Mouse (Mus musculus) left cerebral cortex, adult 2 months (tissue): Measurements from ENCODE around the gene 2610001J05Rik. TPM values are rescaled to one million over a fixed set of nuclear protein-coding genes. Genes with fewer than 3 reads are reported as not detected.
A peak's percentile ranks its signal among the peaks of the same experiment; 100 is the strongest.

Source experiments
- DNase-seq, 2 experiments: peaks; one replicate each; pipeline ENCODE4 v3.0.0; 2021 to 2022; ENCODE audit warnings: low spot score in 2 of 2, mixed read lengths in 1 of 2; ENCODE audit errors: extremely low spot score in 1 of 2
- H3K27ac ChIP-seq: fragments of 200-600 bp; 2 replicates; pipeline ENCODE4 v1.8.1; 2022
- H3K4me3 ChIP-seq: fragments of 200-600 bp; 2 replicates; pipeline ENCODE4 v1.8.1; 2022
- CTCF ChIP-seq: fragments of 200-600 bp; IDR thresholded peaks from 2 replicates; pipeline ENCODE4 v1.8.1; 2022; ENCODE audit warnings: antibody characterized with exemption, mild to moderate bottlenecking, moderate library complexity
- intact Hi-C: fragments of 180-260 bp; cut with DNase I; formaldehyde crosslinking; loops from one replicate; pipeline ENCODE4 v1.15.1; 2025
- long read RNA-seq, 2 experiments: library from polyadenylated mRNA; stranded (forward); transcript quantifications; one replicate each; pipeline ENCODE4 v2.0.0; 2021; ENCODE audit warnings: borderline mapping rate in 2 of 2
- total RNA-seq, 2 experiments: library from RNA; stranded (reverse); gene quantifications; 2 replicates each; pipeline ENCODE4 v1.2.3; 2021

Gene 2610001J05Rik
- 10 to 100 TPM; 31.9 to 32.6 TPM for total RNA-seq
- long read RNA-seq, experiment 1, transcript 2610001J05Rik-203 (1 exons, 1,606 nt), result major isoform, 8 of 13 reads
- long read RNA-seq, experiment 1, partial matches to known transcripts, result 1 of 13 reads
- long read RNA-seq, experiment 1, other reads (novel, unspliced or antisense), result 2 of 13 reads
- long read RNA-seq, experiment 2, transcript 2610001J05Rik-203 (1 exons, 1,606 nt), result major isoform, 9 of 11 reads
- long read RNA-seq, experiment 2, partial matches to known transcripts, result 0 of 11 reads
- long read RNA-seq, experiment 2, other reads (novel, unspliced or antisense), result 0 of 11 reads

GRCm38 (mm10) chr6:13870919-13871624 lies at the start of gene 2610001J05Rik:
2610001J05Rik (minus strand) TSS chr6:13871518.
- peak; percentile 88 to 89 for DNase-seq
- Histone ChIP-seq H3K27ac (peak within 1 kb of the TSS; percentile 89), H3K4me3 (peak within 1 kb of the TSS; percentile 91)
- no peak for TF ChIP-seq CTCF
- intact Hi-C loops, result loop anchor here (2.0 to 5.0 kb wide), 2 partner anchors 32 to 336 kb away; partner anchors contain the start of gene Gpr85

GRCm38 (mm10) chr6:13909762-13910537 lies 38.6 kb upstream of the 2610001J05Rik start:
- intact Hi-C loops, result no loop called here
- no peak overlapping the region for H3K4me3 ChIP-seq

GRCm38 (mm10) chr6:13902941-13903627 lies 31.8 kb upstream of the 2610001J05Rik start:
- Histone ChIP-seq H3K27ac (no peak overlapping the region), H3K4me3 (no peak overlapping the region)
- no peak for DNase-seq
- TF ChIP-seq CTCF, result no peak
- intact Hi-C loops, result no loop called here

More at GRCm38 (mm10) chr6:13909762-13910537, 38.6 kb upstream of the 2610001J05Rik start:
- DNase-seq, result no peak
- TF ChIP-seq CTCF, result no peak
- no peak overlapping the region for H3K27ac ChIP-seq

- no peak for TF ChIP-seq CTCF
- Histone ChIP-seq H3K4me3 (no peak overlapping the region), H3K27ac (no peak overlapping the region)
- DNase-seq, result no peak
- intact Hi-C loops, result no loop called here
Observed at GRCm38 (mm10) chr6:13884877-13885592, 13.7 kb upstream of the 2610001J05Rik start.

- no peak for TF ChIP-seq CTCF
- no peak overlapping the region for H3K27ac ChIP-seq
- intact Hi-C loops, result no loop called here
- no peak overlapping the region for H3K4me3 ChIP-seq
- DNase-seq, result no peak
Observed at GRCm38 (mm10) chr6:13882919-13883318, 11.6 kb upstream of the 2610001J05Rik start.

- no peak overlapping the region for H3K4me3 ChIP-seq
- DNase-seq, result no peak
- H3K27ac ChIP-seq, result no peak overlapping the region
- intact Hi-C loops, result loop anchor here (5.0 kb wide), 1 partner anchor 333 kb away; no protein-coding TSS in a partner anchor
- TF ChIP-seq CTCF, result no peak
Observed at GRCm38 (mm10) chr6:13873959-13874358, 2.6 kb upstream of the 2610001J05Rik start.

- intact Hi-C loops, result loop anchor here (5.0 kb wide), 1 partner anchor 335 kb away; no protein-coding TSS in a partner anchor
- DNase-seq, result no peak
- TF ChIP-seq CTCF, result no peak
- H3K27ac ChIP-seq, result peak overlapping the region; percentile 89; the same call in 1 of the 2 replicates
- peak overlapping the region; percentile 91 for H3K4me3 ChIP-seq
Observed at GRCm38 (mm10) chr6:13872076-13872475, 758 bp upstream of the 2610001J05Rik start.

GRCm38 (mm10) chr6:13871625-13871958 lies 274 bp upstream of the 2610001J05Rik start:
- peak overlapping the region; percentile 89 for H3K27ac ChIP-seq
- DNase-seq, result no peak
- TF ChIP-seq CTCF, result no peak
- intact Hi-C loops, result loop anchor here (2.0 to 5.0 kb wide), 2 partner anchors 33 to 336 kb away; partner anchors contain the start of gene Gpr85
- H3K4me3 ChIP-seq, result peak overlapping the region; percentile 91

GRCm38 (mm10) chr6:13870289-13870741 lies 1.0 kb downstream of the 2610001J05Rik start:
- no peak for TF ChIP-seq CTCF
- Histone ChIP-seq H3K4me3 (peak overlapping the region; percentile 91), H3K27ac (no peak overlapping the region)
- intact Hi-C loops, result loop anchor here (2.0 to 5.0 kb wide), 2 partner anchors 32 to 337 kb away; partner anchors contain the start of gene Gpr85
- no peak for DNase-seq

GRCm38 (mm10) chr6:13860596-13860995 lies 10.7 kb downstream of the 2610001J05Rik start:
- TF ChIP-seq CTCF, result no peak
- no peak for DNase-seq
- intact Hi-C loops, result no loop called here
- Histone ChIP-seq H3K4me3 (no peak overlapping the region), H3K27ac (no peak overlapping the region)
